Mouse (Mus musculus) cerebellum, adult 2 months (tissue): Measurements from ENCODE around the gene Golgb1. TPM values are rescaled to one million over a fixed set of nuclear protein-coding genes. Genes with fewer than 3 reads are reported as not detected.

Experiments used
- DNase-seq, 2 experiments: peaks; one replicate each; pipeline ENCODE4 v3.0.0; 2021
- H3K27ac ChIP-seq: fragments of 200-500 bp; 2 replicates; pipeline ENCODE4 v1.5.1; 2012; ENCODE audit warnings: low read length, control low read depth, inconsistent platforms; ENCODE audit not compliant: insufficient read depth
- H3K27me3 ChIP-seq: fragments of 200-500 bp; 2 replicates; pipeline ENCODE4 v1.6.1; 2012; ENCODE audit warnings: inconsistent platforms, mild to moderate bottlenecking, low read length, moderate library complexity; ENCODE audit not compliant: control insufficient read depth, insufficient read depth
- H3K4me1 ChIP-seq: fragments of 200-500 bp; 2 replicates; pipeline ENCODE4 v1.6.1; 2011; ENCODE audit warnings: low read length; ENCODE audit not compliant: control insufficient read depth, insufficient read depth
- H3K4me3 ChIP-seq: fragments of 200-500 bp; replicated peaks from 2 replicates; pipeline ENCODE3; 2011; ENCODE audit warnings: mild to moderate bottlenecking, low read depth, low read length, control low read depth; ENCODE audit not compliant: insufficient read depth
- CTCF ChIP-seq: fragments of 200-500 bp; IDR thresholded peaks from 2 replicates; pipeline ENCODE4 v1.5.1; 2011; ENCODE audit warnings: low read depth, mild to moderate bottlenecking, control low read depth, low read length, moderate library complexity, borderline replicate concordance; ENCODE audit not compliant: insufficient read depth
- POLR2A ChIP-seq: fragments of 200-500 bp; IDR thresholded peaks from 2 replicates; pipeline ENCODE4 v1.6.1; 2011; ENCODE audit warnings: low read length, control low read depth, borderline replicate concordance; ENCODE audit not compliant: insufficient read depth
- WGBS: fragments of 180-500 bp; shearing (Covaris S2); methylation state at CpG from one replicate; pipeline ENCODE4 v1.1.7; 2018; 5-methylcytosine and 5-hydroxymethylcytosine counted together
- polyA plus RNA-seq: library from polyadenylated mRNA; depleted of rRNA; stranded (reverse); fragments of >200 nt; gene quantifications from 2 replicates; pipeline ENCODE4 v1.2.3, GENCODE M21; 2012

Gene Golgb1
- polyA plus RNA-seq, 1 experiment = 49.1 TPM

GRCm38 (mm10) chr16:36869442-36869841 is 5.5 kb upstream of the Golgb1 start:
- no peaks in the 10 kb centered on the region for H3K27me3 ChIP-seq
- no peak overlapping the region for H3K27ac ChIP-seq
- peaks cover 5% of the 10 kb centered on the region; the same call in 1 of the 2 replicates for H3K4me1 ChIP-seq
- H3K4me3 ChIP-seq = no peak overlapping the region
- TF ChIP-seq CTCF (no peak), POLR2A (no peak)
- WGBS = 98% methylated on average over 2 of the region's 2 CpGs
- DNase-seq = no peak

DNA sequence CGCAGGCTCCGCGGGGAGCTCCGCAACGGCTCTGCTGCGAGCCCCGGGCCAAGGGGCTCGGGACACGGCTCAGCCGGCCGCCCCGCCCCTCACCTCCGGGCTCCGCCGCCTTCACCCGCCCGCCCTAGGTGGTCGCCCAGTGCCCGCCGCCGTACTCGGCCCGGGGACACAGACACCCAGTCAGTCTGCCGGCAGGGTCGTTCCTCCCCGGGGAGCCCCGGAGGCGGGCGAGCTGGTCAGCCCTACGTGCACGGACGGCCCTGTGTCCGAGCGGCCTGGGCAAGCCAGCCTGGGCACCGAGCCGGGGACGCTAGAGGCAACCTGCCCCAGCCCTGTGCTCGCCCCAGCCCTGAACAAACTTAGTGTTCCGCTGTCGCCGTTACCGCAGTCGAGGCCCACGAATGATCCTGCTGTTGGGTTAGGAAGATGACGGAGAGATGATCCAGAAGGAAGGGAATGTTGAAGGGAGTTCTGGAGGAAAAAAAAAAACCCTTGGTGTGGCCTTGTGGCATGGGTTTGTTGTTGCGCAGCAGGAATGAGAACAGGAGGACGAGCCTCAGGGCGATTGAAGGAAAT is 424 bp downstream of the Golgb1 start:
- under 1% methylated on average over 48 of the region's 48 CpGs for WGBS
- H3K27me3 ChIP-seq = no peaks in the 10 kb centered on the region
- peaks cover 9% of the 10 kb centered on the region; the same call in 1 of the 2 replicates for H3K4me1 ChIP-seq
- peak overlapping the region; percentile 2; the same call in 1 of the 2 replicates for H3K27ac ChIP-seq
- DNase-seq = no peak
- H3K4me3 ChIP-seq = peak overlapping the region; percentile 80
- TF ChIP-seq CTCF (no peak), POLR2A (no peak)

GRCm38 (mm10) chr16:36877316-36877715 is 2.4 kb downstream of the Golgb1 start:
- peaks cover 11% of the 10 kb centered on the region; the same call in 1 of the 2 replicates for H3K4me1 ChIP-seq
- no peaks in the 10 kb centered on the region for H3K27me3 ChIP-seq
- H3K27ac ChIP-seq = no peak overlapping the region
- no peak overlapping the region for H3K4me3 ChIP-seq
- no peak for TF ChIP-seq POLR2A
- TF ChIP-seq CTCF = no peak
- WGBS = 74% methylated on average over 5 of the region's 5 CpGs
- DNase-seq = no peak

DNA sequence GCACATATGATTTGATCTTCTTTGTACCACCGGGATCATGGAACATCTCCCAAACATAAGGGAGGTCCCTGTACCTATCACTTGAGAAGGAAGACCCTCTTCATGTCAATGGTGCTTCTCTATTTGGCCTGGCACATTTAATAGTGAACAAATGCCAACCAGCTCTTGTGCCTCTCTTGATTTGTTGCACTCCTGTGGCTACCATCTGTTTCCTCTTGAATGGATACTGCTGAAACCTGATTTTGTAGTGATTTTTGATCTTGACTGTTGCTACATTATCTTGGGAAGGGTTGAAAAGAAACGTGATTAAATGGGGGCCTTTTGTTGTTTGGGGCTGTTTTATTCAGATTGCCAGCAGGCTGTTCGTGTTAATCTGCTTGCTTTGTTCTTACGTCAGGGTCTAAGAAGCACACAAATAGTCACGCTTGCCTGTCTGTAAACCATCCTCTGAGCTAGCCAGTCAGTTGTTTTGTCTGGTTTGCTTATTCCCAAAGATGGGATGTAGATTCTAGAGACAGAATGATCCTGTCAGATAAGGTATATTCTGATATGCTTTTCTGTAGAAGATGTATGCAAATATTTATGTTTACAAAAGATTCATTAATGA is 7.9 kb downstream of the Golgb1 start:
- no peak overlapping the region for H3K4me3 ChIP-seq
- peak overlapping the region; percentile 54; the same call in 1 of the 2 replicates for H3K27ac ChIP-seq
- H3K27me3 ChIP-seq = no peaks in the 10 kb centered on the region
- peak; percentile 34 to 79 for DNase-seq
- peaks cover 16% of the 10 kb centered on the region for H3K4me1 ChIP-seq
- TF ChIP-seq CTCF = no peak
- no peak for TF ChIP-seq POLR2A
- WGBS = 9% methylated on average over 5 of the region's 5 CpGs

DNA sequence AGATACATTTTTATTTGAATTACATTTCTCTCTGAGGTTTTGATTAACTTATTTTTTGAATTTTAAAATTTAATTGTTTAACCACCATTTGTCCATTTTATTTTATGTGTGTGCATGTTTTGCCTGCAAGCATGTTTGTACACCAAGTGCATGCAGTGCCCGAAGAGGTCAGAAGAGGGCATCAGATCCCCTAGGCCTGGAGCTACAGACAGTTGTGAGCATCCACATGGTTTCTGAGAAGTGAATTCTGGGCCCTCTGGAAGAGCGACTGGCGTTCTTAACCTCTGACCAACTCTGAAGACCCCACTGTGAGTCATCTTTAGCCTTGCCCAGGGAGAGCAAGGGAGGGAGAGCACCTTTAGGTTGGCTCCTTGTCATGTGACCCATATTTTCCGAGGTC is 9.9 kb downstream of the Golgb1 start:
- Histone ChIP-seq H3K4me3 (no peak overlapping the region), H3K4me1 (peaks cover 13% of the 10 kb centered on the region), H3K27me3 (no peaks in the 10 kb centered on the region), H3K27ac (no peak overlapping the region)
- TF ChIP-seq POLR2A (no peak), CTCF (peak; percentile 36; the same call in 1 of the 2 replicates)
- 88% methylated on average over 4 of the region's 4 CpGs for WGBS
- no peak for DNase-seq

GRCm38 (mm10) chr16:36885912-36886311 is 11.0 kb downstream of the Golgb1 start:
- no peak overlapping the region for H3K4me3 ChIP-seq
- no peak for DNase-seq
- peaks cover 9% of the 10 kb centered on the region for H3K4me1 ChIP-seq
- no peaks in the 10 kb centered on the region for H3K27me3 ChIP-seq
- H3K27ac ChIP-seq = no peak overlapping the region
- WGBS = 94% methylated on average over 11 of the region's 11 CpGs
- TF ChIP-seq CTCF (no peak), POLR2A (no peak)

DNA sequence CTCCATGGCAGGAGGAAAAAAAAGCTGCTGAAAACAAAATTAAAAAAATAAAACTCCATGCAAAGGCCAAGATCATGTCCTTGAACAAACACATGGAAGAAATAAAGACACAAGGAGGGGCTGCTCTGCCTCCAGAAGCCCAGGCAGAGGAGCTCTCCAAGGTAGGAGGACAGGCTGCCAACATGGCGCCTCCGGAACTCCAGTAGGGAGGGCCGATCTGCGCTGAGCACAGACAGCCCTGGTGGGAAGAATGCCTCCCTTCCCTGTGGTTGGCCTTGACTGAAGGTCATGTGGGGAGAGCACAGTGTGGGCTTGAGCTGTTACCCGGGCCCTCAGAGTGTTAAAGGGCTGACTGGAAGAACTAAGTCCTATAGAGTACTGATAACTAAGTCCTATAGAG is 12.6 kb downstream of the Golgb1 start:
- H3K27me3 ChIP-seq = no peaks in the 10 kb centered on the region
- 36% methylated on average over 5 of the region's 5 CpGs for WGBS
- DNase-seq = no peak
- no peak for TF ChIP-seq CTCF
- TF ChIP-seq POLR2A = no peak
- H3K4me3 ChIP-seq = no peak overlapping the region
- peaks cover 9% of the 10 kb centered on the region for H3K4me1 ChIP-seq
- no peak overlapping the region for H3K27ac ChIP-seq

DNA sequence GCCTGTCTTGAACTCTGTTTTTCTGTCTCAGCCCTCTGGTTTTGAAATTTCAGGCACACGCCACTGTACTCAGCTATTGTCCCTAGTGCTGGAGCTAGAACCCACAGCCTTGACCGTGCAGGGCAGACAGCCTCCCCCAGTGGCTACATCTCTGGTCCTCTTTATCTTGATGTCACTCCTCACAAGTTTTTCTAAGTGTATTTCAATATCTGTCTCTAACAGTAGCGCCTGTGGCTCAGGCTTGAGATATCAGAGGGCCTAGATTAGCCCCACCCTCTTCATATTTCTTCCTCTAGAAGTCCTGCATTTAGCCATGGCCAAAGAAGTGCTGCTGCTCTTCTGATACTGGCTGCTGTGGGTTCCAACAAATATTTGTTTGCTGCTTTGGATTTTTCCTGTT is 15.6 kb downstream of the Golgb1 start:
- 96% methylated on average over 3 of the region's 3 CpGs for whole genome bisulfite sequencing
- Histone ChIP-seq H3K27ac (no peak overlapping the region), H3K27me3 (no peaks in the 10 kb centered on the region), H3K4me1 (peaks cover 2% of the 10 kb centered on the region; the same call in 1 of the 2 replicates), H3K4me3 (no peak overlapping the region)
- TF ChIP-seq POLR2A = no peak
- TF ChIP-seq CTCF = no peak
- no peak for DNase-seq
